Mouse (Mus musculus): ENCODE data around the gene Gm11114. TPM values are rescaled to one million over a fixed set of nuclear protein-coding genes. Genes with fewer than 3 reads are reported as not detected.

Gene Gm11114
- polyA plus RNA-seq (2017; shearing (Covaris generic)): not detected

GRCm38 (mm10) chr9:85312473-85312872 is at the start of gene Gm11114:
Gm11114 (plus strand) TSS chr9:85312773.

GRCm38 (mm10) chr9:85327242-85328211 is 15.0 kb downstream of the Gm11114 start, which contains the start of gene Tent5a:
Tent5a (minus strand) TSS chr9:85327348.

Other genes with a start within 250 kb of the Gm11114 start
- gene Tent5a, start 14.6 kb downstream of the Gm11114 start, polyA plus RNA-seq (2017; shearing (Covaris generic)): 11.5 TPM